Mouse (Mus musculus) c-Kit-positive CD71-positive TER-119-positive erythroid progenitor cells, embryonic 14.5 days (primary cell): ENCODE measurements around the gene Bnipl.
A peak's percentile ranks its signal among the peaks of the same experiment; 100 is the strongest.

Experiments
- DNase-seq: peaks from one replicate; pipeline ENCODE4 v3.0.0-alpha.2; 2013; ENCODE audit warnings: low spot score

Bnipl gene

GRCm38 (mm10) chr3:95250783-95251424 lies at the start of gene Bnipl:
TSS of gene Bnipl (minus strand) at chr3:95251193.
- no peak for DNase-seq

GRCm38 (mm10) chr3:95298018-95298417 lies 47.0 kb upstream of the Bnipl start:
- DNase-seq: no peak

- no peak for DNase-seq
Measured at GRCm38 (mm10) chr3:95296103-95296469, 45.1 kb upstream of the Bnipl start.

DNA sequence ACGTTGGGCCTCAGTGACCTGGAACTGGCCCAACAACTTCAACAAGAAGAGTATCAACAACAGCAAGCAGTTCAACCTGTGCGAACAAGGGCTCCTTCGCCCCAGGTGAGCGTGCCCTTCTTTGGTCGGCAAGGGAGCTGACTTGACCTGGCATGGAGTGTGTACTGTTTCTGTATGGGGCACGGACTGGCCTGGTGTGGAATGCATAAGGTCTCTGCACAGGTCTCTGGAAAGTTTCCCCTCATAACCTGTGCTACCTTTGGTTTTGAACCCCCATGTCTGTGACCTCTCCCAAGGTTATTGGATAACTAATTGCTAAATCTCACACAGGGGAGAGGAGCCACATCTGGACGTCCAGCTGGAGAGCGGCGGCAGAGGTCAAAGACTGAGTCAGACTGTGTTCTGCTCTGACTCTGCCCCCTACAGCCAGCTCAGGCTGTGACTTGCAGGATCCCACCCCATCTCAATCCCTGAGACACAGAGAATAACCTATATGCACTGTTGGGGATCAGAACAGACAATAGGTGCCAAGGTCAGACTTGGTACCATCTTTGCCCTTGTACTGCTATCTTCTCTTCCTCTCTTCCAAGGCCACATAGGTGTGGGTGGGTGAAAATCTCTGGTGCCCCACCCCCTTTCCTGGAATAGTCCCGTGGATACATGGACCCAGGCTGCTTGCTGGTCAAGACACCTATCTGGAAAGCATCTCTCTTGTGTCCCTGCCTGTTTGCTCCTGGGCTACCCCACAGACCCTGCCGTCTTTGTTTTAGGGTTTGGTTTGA lies 44.5 kb upstream of the Bnipl start:
- no peak for DNase-seq

DNA sequence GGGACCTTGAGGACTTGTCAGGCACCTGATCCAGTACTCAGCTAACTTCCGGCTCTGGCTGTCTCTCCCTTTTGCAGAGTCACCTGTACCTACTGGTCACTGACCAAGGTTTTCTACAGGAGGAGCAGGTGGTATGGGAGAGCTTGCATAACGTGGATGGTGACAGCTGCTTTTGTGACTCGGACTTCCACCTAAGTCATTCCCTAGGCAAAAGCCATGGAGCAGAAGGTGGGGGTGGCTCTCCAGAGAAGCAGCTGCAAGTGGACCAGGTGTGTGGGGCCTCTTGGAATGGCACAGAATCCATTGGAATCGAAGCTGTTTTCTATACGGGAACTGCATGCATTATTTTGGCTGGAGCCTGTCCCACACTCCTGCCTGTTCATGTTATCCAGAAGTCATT lies 43.7 kb upstream of the Bnipl start:
- DNase-seq: no peak

GRCm38 (mm10) chr3:95294316-95294715 lies 43.3 kb upstream of the Bnipl start:
- no peak for DNase-seq

GRCm38 (mm10) chr3:95293537-95293936 lies 42.5 kb upstream of the Bnipl start:
- DNase-seq: no peak

DNA sequence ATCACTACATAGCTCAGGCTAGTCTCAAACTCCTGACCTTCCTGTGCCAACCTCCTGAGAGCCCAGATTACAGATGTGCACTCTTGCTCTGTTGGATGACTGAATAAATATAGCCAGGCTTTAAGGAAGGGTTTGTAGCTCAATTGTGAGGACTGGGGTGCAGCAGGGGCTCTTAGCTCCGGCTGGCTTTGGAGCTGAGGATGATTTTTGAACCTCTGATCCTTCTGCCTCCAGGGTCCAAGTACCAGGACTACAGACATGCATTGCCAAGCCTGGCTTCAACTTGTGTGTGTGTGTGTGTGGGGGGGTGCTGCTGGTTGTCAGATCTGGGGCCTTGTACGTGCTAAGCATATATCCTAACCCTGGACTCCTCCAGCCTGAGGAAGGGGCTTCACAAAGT lies 41.9 kb upstream of the Bnipl start:
- DNase-seq: no peak

DNA sequence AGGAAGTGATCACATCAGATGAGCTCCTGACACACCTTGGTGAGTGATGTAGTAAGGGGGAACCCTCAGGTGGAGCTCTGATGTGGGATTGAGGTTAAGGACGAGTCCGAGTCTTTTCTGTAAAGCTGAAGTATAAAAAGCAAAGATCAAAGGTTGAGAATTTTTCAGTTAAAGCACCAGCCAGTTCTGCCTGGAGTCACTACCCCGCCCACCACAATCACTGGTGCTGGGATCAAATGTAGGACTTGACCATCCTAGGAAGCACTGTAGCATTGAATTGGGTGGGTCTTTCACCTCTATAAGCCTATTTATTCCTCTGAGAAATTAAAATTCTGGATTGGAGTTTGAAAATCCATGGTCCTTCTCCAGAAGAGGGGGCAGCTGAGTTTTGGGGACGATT lies 40.0 kb upstream of the Bnipl start:
- no peak for DNase-seq

GRCm38 (mm10) chr3:95290156-95290555 lies 39.2 kb upstream of the Bnipl start:
- no peak for DNase-seq

DNA sequence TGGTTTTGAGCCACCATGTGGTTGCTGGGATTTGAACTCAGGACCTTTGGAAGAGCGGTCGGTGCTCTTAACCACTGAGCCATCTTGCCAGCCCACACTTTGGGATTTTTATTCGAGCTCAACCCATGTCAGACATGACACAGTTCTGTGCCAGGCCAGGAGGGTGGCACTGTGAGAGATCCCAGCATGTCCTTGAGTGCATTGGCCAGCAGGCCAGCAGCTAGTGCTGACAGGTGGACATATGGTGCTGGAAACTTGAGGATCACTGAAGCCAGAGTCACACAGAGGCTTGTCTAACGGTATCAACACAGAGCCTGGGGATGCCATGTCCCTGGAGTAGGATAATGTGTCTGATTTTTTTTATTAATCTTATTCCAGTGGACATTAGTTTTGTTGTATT lies 38.4 kb upstream of the Bnipl start:
- DNase-seq: no peak

GRCm38 (mm10) chr3:95287541-95287940 lies 36.5 kb upstream of the Bnipl start:
- DNase-seq: no peak

DNA sequence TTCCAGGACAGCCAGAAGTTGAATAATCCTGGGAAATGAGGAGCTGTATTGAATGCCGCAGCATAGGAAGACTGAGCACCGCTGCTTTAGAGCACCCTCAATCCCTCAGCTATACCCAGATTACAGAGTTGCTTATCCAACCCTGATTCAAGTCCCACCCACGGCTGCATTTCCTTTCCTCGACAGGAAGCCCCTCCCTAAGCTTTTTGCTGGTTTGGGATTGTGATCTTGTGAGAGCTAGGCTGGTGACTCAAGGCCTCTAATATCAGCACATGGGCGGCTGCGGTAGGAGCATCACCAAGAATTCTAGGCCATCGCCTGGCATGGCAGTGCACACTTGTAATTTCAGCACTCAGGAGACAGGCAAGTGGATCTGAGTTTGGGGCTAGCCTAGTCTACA lies 35.5 kb upstream of the Bnipl start:
- DNase-seq: no peak

DNA sequence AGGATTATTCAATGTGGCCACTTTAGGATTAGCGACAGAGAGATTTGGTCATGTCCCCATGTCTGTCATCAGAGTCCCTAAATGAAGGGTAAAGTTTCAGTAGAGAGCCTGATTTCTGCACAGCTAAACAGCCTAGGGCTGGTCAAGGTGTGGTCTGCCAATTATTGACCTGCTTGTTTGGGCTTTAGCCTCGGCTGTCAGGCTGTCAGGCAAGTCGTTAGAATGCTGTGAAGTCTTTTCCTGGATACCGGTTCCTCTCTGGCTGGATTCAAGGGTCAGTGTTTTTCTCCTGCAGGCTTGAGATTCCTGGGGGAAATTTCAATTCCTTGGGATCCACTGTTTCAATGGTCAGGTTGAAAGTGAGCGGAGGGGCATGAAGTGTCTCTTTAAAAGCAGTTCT lies 35.0 kb upstream of the Bnipl start:
- DNase-seq: no peak

DNA sequence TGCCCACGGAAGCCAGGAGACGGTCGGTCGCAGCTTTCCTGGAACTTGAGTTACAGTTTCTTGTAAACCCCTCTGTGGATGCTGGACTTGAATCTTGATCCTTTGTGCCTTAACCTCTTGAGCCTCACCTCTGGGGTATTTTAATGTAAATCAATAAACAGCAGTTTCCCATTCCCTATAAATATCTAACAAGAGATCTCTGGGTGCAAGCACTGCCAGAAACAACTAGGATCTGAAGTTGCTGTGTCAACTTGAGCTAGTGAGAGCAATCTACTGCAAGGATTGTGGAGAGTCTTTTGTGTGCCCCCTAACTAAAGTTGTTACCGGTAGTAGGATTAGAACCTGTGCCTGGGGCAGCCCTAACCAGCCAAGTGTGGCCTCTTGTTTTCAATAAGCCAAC lies 34.4 kb upstream of the Bnipl start:
- DNase-seq: no peak

DNA sequence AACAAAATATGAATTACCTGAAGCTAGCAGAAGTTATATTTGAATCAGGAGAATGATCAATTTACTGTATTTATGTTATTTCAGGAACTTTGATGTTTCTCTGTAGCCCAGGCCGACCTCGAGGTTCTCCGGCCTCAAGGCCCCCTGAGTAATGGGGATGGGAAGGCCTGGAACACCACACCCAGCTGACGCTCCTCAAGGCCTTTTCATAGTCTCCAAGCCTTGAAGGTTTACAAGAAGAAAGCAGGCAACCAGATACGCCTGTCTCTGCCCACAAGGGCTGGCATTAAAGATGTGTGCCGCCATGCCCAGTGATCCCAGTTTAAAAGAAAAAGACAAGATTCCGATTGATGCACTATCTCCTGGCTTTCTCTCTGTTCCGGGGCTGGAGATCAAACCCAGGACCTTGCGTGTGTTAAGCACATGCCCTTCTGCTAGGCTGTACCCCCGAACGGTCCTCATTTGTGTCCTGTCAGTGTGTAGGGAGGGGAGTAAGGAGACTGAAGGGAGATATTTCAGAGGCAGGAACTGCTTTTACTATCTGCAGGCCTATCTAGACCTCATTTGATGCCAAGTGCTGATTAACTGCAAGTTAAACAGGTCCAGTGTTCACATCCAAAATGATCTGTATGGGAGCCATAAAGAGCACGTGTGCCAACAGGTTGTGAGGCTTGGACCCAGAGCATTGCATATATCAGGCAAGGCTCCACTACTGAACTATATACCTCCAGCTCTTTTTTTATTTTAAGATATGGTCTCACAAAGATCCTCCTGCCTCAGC lies 33.7 kb upstream of the Bnipl start:
- DNase-seq: no peak

DNA sequence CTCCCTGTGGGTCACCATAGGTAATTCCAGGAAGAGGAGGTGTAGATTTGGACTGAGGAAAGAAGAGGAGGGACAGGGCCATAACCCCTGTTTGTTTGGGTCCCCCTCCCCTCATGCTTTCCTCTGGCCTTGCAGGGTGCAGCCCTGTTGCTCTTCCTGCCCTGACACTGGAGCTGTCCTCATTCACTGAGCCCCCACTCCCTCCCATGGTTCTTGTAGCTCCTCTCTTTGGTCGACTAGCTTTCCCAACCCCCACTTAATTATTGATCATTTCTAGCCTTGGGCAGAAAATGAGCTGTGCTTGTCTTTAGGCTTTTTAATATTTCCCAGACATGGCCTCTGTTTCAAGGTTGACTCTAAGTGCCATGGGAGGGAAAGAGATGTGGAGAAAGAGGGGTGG lies 33.1 kb upstream of the Bnipl start:
- DNase-seq: no peak

DNA sequence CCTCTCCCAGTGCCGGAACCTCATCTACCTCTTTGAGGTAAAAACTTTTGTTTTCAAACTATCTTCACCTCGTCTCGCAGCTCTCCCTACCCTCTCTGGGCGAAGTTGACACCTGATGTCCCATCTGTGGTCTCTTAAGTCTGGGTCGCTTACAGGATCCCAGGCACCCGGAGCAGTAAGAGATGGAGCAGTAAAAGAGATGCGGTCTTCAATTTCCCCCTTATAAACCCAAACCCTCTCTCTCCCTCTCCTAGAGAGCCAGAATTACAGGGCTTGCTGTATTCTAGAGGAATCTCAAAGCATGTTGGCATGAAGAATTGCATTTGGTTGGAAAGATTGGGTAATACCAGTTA lies 32.6 kb upstream of the Bnipl start:
- no peak for DNase-seq

DNA sequence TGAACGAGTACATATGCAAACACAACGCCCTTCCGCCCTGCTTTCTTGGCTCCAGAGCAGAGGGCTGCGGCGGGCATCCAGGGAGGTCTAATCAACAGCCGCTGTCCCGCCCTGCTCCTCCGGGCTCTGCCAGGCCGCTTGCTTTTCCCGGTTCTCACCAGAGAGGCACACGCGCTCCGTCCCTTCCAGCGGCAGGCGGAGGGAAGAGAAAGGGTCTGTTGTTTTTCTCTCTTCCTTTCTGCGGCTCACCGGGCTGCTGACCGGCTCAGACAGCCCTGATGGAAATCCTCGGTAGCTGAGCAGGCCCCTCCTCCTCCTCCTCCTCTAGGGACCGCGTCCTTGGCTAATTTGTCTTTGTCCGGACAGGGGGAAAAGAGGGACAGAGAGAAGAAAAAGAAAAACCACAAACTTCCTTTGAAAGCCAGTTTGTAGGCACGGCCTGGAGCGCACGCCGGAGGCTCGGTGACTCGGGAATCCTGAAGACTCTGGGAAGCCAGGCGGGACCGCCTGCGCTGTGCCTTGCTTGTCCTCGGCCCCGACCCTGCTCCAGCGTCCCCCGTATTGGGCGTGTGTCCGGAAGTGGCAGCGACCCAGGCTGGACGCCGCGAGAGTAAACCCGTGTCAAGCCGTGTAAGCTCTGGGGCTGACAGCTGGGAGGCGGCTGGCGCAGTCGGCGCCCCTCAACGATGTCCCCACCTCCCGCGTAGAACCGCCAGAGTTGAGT lies 32.0 kb upstream of the Bnipl start:
- peak; percentile 78 for DNase-seq

- DNase-seq: peak; percentile 59
Measured at GRCm38 (mm10) chr3:95282381-95282864, 31.4 kb upstream of the Bnipl start.

DNA sequence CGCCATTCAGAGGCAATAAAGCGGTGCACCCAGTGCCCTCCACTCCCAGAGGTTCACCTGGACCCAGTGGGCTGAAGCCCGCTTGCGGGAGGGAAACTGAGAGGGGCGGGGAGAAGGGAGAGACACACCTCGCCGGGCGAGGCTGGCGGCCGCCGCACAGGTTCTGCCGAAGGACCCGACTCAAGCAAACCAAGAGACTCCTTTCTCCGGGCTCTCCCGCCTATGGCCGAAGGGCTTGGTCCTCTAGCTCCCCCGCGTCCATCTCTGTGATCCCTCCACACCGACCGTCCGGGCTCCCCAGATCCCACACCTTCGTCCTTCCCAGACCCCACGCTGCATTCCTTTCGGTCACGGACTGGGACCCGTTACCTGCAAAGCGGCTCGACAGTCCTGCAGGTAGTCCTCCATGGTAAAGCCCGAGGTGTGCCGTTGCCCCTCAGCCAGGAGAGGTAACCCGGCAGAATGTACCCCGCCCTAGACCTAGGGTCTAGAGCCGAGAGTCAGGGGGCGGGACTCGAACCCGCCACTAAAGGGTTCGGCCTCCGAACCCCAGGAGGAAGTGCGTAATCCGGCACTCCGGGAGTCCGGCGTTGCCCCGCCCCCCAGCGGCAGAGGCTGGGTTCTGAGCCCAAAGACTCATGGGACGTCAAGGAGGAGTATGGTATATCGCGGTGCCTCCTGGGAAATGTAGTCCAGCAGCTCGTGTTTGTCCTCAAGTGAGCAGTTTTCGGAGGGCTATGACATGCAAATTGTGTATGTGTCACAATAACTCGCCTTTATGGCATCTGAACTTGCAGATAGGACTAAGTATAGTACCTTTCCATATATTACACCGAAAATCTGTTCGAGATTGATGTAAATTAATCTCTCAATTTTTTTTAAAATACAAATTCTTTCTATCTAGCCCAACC lies 30.5 kb upstream of the Bnipl start, which contains the start of the genes Mindy1 and Prune1:
Mindy1 (plus strand) TSS at position 130 of the 911 bp plus-strand sequence.
Prune1 (minus strand) TSS at position 861 of the 911 bp plus-strand sequence.
- DNase-seq: peak; percentile 98
